Mouse (Mus musculus): ENCODE results near the gene Il23a. TPM values are rescaled to one million over a fixed set of nuclear protein-coding genes. Genes with fewer than 3 reads are reported as not detected.

The Il23a gene
- polyA plus RNA-seq, 2 experiments, result 0.28 to 0.31 TPM

- Histone ChIP-seq H3K4me1 (ENCODE audit: control insufficient read depth, insufficient read depth, low read length) (peaks cover 5% of the 10 kb centered on the region; the same call in 1 of the 2 replicates), H3K4me3 (replicated peaks; ENCODE audit: low read length) (no peak overlapping the region), H3K36me3 (ENCODE audit: control insufficient read depth, insufficient read depth, low read length) (peaks cover 53% of the 10 kb centered on the region), H3K27ac (replicated peaks; ENCODE audit: low read depth, low read length) (no peak overlapping the region), H3K9me3 (ENCODE audit: control insufficient read depth, low read length) (no peaks in the 10 kb centered on the region), H3K27me3 (ENCODE audit: control insufficient read depth, insufficient read depth, low read length) (no peaks in the 10 kb centered on the region), H3K9ac (ENCODE audit: low read depth, low read length, severe bottlenecking) (no peak overlapping the region), H3K4me2 (replicated peaks; ENCODE audit: low read depth, low read length, severe bottlenecking) (no peak overlapping the region)
- ATAC-seq (ENCODE audit: low FRiP score, low read depth), result no peak
- DNase-seq (ENCODE audit: low spot score), result no peak
- WGBS, result 91% methylated on average over 7 of the region's 7 CpGs
- no peak for TF ChIP-seq POLR2A (IDR thresholded peaks at IDR 0.05; ENCODE audit: borderline replicate concordance, extremely low read depth, insufficient read depth, insufficient read length)
Observed at GRCm38 (mm10) chr10:128309654-128310053, 11.1 kb upstream of the Il23a start.

GRCm38 (mm10) chr10:128303126-128304021 lies 4.8 kb upstream of the Il23a start, which contains the start of gene Pan2:
TSS of gene Pan2 (plus strand) at chr10:128303335.
- Histone ChIP-seq H3K27me3 (ENCODE audit: control insufficient read depth, insufficient read depth, low read length) (no peaks in the 10 kb centered on the region), H3K36me3 (ENCODE audit: control insufficient read depth, insufficient read depth, low read length) (peaks cover 5% of the 10 kb centered on the region), H3K4me2 (replicated peaks; ENCODE audit: low read depth, low read length, severe bottlenecking) (peak within 1 kb of the TSS; percentile 91), H3K27ac (replicated peaks; ENCODE audit: low read depth, low read length) (peak within 1 kb of the TSS; percentile 97), H3K4me3 (replicated peaks; ENCODE audit: low read length) (peak within 1 kb of the TSS; percentile 60), H3K9ac (ENCODE audit: low read depth, low read length, severe bottlenecking) (peak within 1 kb of the TSS; percentile 87), H3K4me1 (ENCODE audit: control insufficient read depth, insufficient read depth, low read length) (peaks cover 12% of the 10 kb centered on the region), H3K9me3 (ENCODE audit: control insufficient read depth, low read length) (no peaks in the 10 kb centered on the region)
- DNase-seq (ENCODE audit: low spot score), result peak; percentile 99
- TF ChIP-seq POLR2A (IDR thresholded peaks at IDR 0.05; ENCODE audit: borderline replicate concordance, extremely low read depth, insufficient read depth, insufficient read length), result peak; percentile 57; the same call in 1 of the 2 replicates
- ATAC-seq (ENCODE audit: low FRiP score, low read depth), result peak; percentile 100
- WGBS, result under 1% methylated on average over 37 of the region's 37 CpGs

- Histone ChIP-seq H3K9ac (ENCODE audit: low read depth, low read length, severe bottlenecking) (peak overlapping the region; percentile 87), H3K9me3 (ENCODE audit: control insufficient read depth, low read length) (no peaks in the 10 kb centered on the region), H3K36me3 (ENCODE audit: control insufficient read depth, insufficient read depth, low read length) (peaks cover 5% of the 10 kb centered on the region), H3K4me3 (replicated peaks; ENCODE audit: low read length) (peak overlapping the region; percentile 60), H3K4me1 (ENCODE audit: control insufficient read depth, insufficient read depth, low read length) (peaks cover 12% of the 10 kb centered on the region), H3K27me3 (ENCODE audit: control insufficient read depth, insufficient read depth, low read length) (no peaks in the 10 kb centered on the region), H3K4me2 (replicated peaks; ENCODE audit: low read depth, low read length, severe bottlenecking) (peak overlapping the region; percentile 79), H3K27ac (replicated peaks; ENCODE audit: low read depth, low read length) (peak overlapping the region; percentile 97)
- WGBS, result under 1% methylated on average over 9 of the region's 9 CpGs
- ATAC-seq (ENCODE audit: low FRiP score, low read depth), result no peak
- no peak for TF ChIP-seq POLR2A (IDR thresholded peaks at IDR 0.05; ENCODE audit: borderline replicate concordance, extremely low read depth, insufficient read depth, insufficient read length)
- no peak for DNase-seq (ENCODE audit: low spot score)
Observed at GRCm38 (mm10) chr10:128302785-128303125, 4.2 kb upstream of the Il23a start.

- H3K4me1 ChIP-seq (ENCODE audit: control insufficient read depth, insufficient read depth, low read length), result peaks cover 14% of the 10 kb centered on the region
- peak overlapping the region; percentile 97 for H3K27ac ChIP-seq (replicated peaks; ENCODE audit: low read depth, low read length)
- DNase-seq (ENCODE audit: low spot score) (no peak), ATAC-seq (ENCODE audit: low FRiP score, low read depth) (no peak)
- peak overlapping the region; percentile 60 for H3K4me3 ChIP-seq (replicated peaks; ENCODE audit: low read length)
- H3K36me3 ChIP-seq (ENCODE audit: control insufficient read depth, insufficient read depth, low read length), result peaks cover 5% of the 10 kb centered on the region
- H3K27me3 ChIP-seq (ENCODE audit: control insufficient read depth, insufficient read depth, low read length), result no peaks in the 10 kb centered on the region
- peak overlapping the region; percentile 79 for H3K4me2 ChIP-seq (replicated peaks; ENCODE audit: low read depth, low read length, severe bottlenecking)
- no peak for TF ChIP-seq POLR2A (IDR thresholded peaks at IDR 0.05; ENCODE audit: borderline replicate concordance, extremely low read depth, insufficient read depth, insufficient read length)
- peak overlapping the region; percentile 87 for H3K9ac ChIP-seq (ENCODE audit: low read depth, low read length, severe bottlenecking)
- 28% methylated on average over 3 of the region's 3 CpGs for WGBS
- no peaks in the 10 kb centered on the region for H3K9me3 ChIP-seq (ENCODE audit: control insufficient read depth, low read length)
Observed at GRCm38 (mm10) chr10:128302357-128302756, 3.8 kb upstream of the Il23a start.

GRCm38 (mm10) chr10:128298243-128298642 lies 309 bp downstream of the Il23a start:
- H3K4me3 ChIP-seq (replicated peaks; ENCODE audit: low read length), result no peak overlapping the region
- H3K9me3 ChIP-seq (ENCODE audit: control insufficient read depth, low read length), result no peaks in the 10 kb centered on the region
- no peak for TF ChIP-seq POLR2A (IDR thresholded peaks at IDR 0.05; ENCODE audit: borderline replicate concordance, extremely low read depth, insufficient read depth, insufficient read length)
- H3K27ac ChIP-seq (replicated peaks; ENCODE audit: low read depth, low read length), result no peak overlapping the region
- no peak overlapping the region for H3K4me2 ChIP-seq (replicated peaks; ENCODE audit: low read depth, low read length, severe bottlenecking)
- whole genome bisulfite sequencing, result 73% methylated on average over 6 of the region's 6 CpGs
- peaks cover 7% of the 10 kb centered on the region; the same call in 1 of the 2 replicates for H3K4me1 ChIP-seq (ENCODE audit: control insufficient read depth, insufficient read depth, low read length)
- no peak for ATAC-seq (ENCODE audit: low FRiP score, low read depth)
- H3K9ac ChIP-seq (ENCODE audit: low read depth, low read length, severe bottlenecking), result no peak overlapping the region
- no peaks in the 10 kb centered on the region for H3K27me3 ChIP-seq (ENCODE audit: control insufficient read depth, insufficient read depth, low read length)
- H3K36me3 ChIP-seq (ENCODE audit: control insufficient read depth, insufficient read depth, low read length), result peaks cover 4% of the 10 kb centered on the region; the same call in 1 of the 2 replicates
- DNase-seq (ENCODE audit: low spot score), result no peak

Measured in limb, embryonic 14.5 days (tissue).